Mouse (Mus musculus): Measurements from ENCODE around the gene Crtc1. TPM values are rescaled to one million over a fixed set of nuclear protein-coding genes. Genes with fewer than 3 reads are reported as not detected.

Crtc1 gene
- polyA plus RNA-seq, 1 experiment, result 7.7 TPM

- Histone ChIP-seq H3K9ac (ENCODE audit: low read depth, poor library complexity, severe bottlenecking) (no peak overlapping the region), H3K27me3 (ENCODE audit: control insufficient read depth, insufficient read depth, low read length, poor library complexity, severe bottlenecking) (no peaks in the 10 kb centered on the region), H3K36me3 (ENCODE audit: control insufficient read depth, insufficient read depth, low read length, poor library complexity, severe bottlenecking) (no peaks in the 10 kb centered on the region), H3K4me3 (ENCODE audit: low read depth, low read length) (no peak overlapping the region), H3K9me3 (replicated peaks; ENCODE audit: control insufficient read depth, insufficient read depth, low read length, poor library complexity, severe bottlenecking) (no peaks in the 10 kb centered on the region), H3K27ac (ENCODE audit: insufficient read depth, low read length) (no peak overlapping the region), H3K4me1 (ENCODE audit: control insufficient read depth, insufficient read depth, low read length) (no peaks in the 10 kb centered on the region)
- TF ChIP-seq POLR2A (IDR thresholded peaks at IDR 0.05; ENCODE audit: insufficient read depth, low read length) (no peak), CTCF (IDR thresholded peaks at IDR 0.05; ENCODE audit: low read depth, low read length) (no peak), EP300 (IDR thresholded peaks at IDR 0.05; ENCODE audit: insufficient read depth, low read depth, low read length) (no peak)
Measured at GRCm38 (mm10) chr8:70466305-70466704, 26.9 kb upstream of the Crtc1 start.

DNA sequence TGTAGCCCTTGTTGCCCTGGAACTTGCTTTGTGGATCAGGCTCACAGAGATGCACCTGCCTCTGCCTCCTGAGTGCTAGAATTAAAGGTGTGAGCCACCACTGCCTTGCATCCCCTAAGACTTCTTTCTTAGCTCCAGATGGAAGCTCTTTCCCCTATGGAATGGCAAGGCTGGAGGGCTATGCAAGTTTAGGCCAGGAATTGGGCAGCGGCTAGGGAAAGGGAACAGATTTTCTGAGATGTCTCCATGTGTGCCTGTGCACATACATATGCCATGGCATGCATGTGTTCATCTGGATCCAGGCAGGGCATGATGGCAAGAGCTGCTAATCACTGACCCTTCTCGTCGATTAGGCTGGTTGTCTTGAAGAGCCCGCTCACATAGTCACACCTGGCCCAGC, 26.3 kb upstream of the Crtc1 start:
- no peaks in the 10 kb centered on the region for H3K4me1 ChIP-seq (ENCODE audit: control insufficient read depth, insufficient read depth, low read length)
- no peaks in the 10 kb centered on the region for H3K36me3 ChIP-seq (ENCODE audit: control insufficient read depth, insufficient read depth, low read length, poor library complexity, severe bottlenecking)
- no peak overlapping the region for H3K9ac ChIP-seq (ENCODE audit: low read depth, poor library complexity, severe bottlenecking)
- no peak overlapping the region for H3K27ac ChIP-seq (ENCODE audit: insufficient read depth, low read length)
- no peak for TF ChIP-seq POLR2A (IDR thresholded peaks at IDR 0.05; ENCODE audit: insufficient read depth, low read length)
- TF ChIP-seq CTCF (IDR thresholded peaks at IDR 0.05; ENCODE audit: low read depth, low read length), result no peak
- TF ChIP-seq EP300 (IDR thresholded peaks at IDR 0.05; ENCODE audit: insufficient read depth, low read depth, low read length), result no peak
- H3K4me3 ChIP-seq (ENCODE audit: low read depth, low read length), result no peak overlapping the region
- H3K9me3 ChIP-seq (replicated peaks; ENCODE audit: control insufficient read depth, insufficient read depth, low read length, poor library complexity, severe bottlenecking), result no peaks in the 10 kb centered on the region
- H3K27me3 ChIP-seq (ENCODE audit: control insufficient read depth, insufficient read depth, low read length, poor library complexity, severe bottlenecking), result no peaks in the 10 kb centered on the region

- Histone ChIP-seq H3K4me3 (ENCODE audit: low read depth, low read length) (no peak overlapping the region), H3K36me3 (ENCODE audit: control insufficient read depth, insufficient read depth, low read length, poor library complexity, severe bottlenecking) (no peaks in the 10 kb centered on the region), H3K4me1 (ENCODE audit: control insufficient read depth, insufficient read depth, low read length) (no peaks in the 10 kb centered on the region), H3K27me3 (ENCODE audit: control insufficient read depth, insufficient read depth, low read length, poor library complexity, severe bottlenecking) (no peaks in the 10 kb centered on the region), H3K9me3 (replicated peaks; ENCODE audit: control insufficient read depth, insufficient read depth, low read length, poor library complexity, severe bottlenecking) (no peaks in the 10 kb centered on the region), H3K27ac (ENCODE audit: insufficient read depth, low read length) (no peak overlapping the region), H3K9ac (ENCODE audit: low read depth, poor library complexity, severe bottlenecking) (no peak overlapping the region)
- TF ChIP-seq POLR2A (IDR thresholded peaks at IDR 0.05; ENCODE audit: insufficient read depth, low read length), result no peak
- no peak for TF ChIP-seq CTCF (IDR thresholded peaks at IDR 0.05; ENCODE audit: low read depth, low read length)
- TF ChIP-seq EP300 (IDR thresholded peaks at IDR 0.05; ENCODE audit: insufficient read depth, low read depth, low read length), result no peak
Measured at GRCm38 (mm10) chr8:70464162-70464561, 24.8 kb upstream of the Crtc1 start.

- Histone ChIP-seq H3K36me3 (ENCODE audit: control insufficient read depth, insufficient read depth, low read length, poor library complexity, severe bottlenecking) (no peaks in the 10 kb centered on the region), H3K9ac (ENCODE audit: low read depth, poor library complexity, severe bottlenecking) (no peak overlapping the region), H3K4me3 (ENCODE audit: low read depth, low read length) (no peak overlapping the region), H3K27ac (ENCODE audit: insufficient read depth, low read length) (no peak overlapping the region), H3K4me1 (ENCODE audit: control insufficient read depth, insufficient read depth, low read length) (no peaks in the 10 kb centered on the region), H3K9me3 (replicated peaks; ENCODE audit: control insufficient read depth, insufficient read depth, low read length, poor library complexity, severe bottlenecking) (no peaks in the 10 kb centered on the region), H3K27me3 (ENCODE audit: control insufficient read depth, insufficient read depth, low read length, poor library complexity, severe bottlenecking) (no peaks in the 10 kb centered on the region)
- TF ChIP-seq EP300 (IDR thresholded peaks at IDR 0.05; ENCODE audit: insufficient read depth, low read depth, low read length) (no peak), CTCF (IDR thresholded peaks at IDR 0.05; ENCODE audit: low read depth, low read length) (no peak), POLR2A (IDR thresholded peaks at IDR 0.05; ENCODE audit: insufficient read depth, low read length) (no peak)
Measured at GRCm38 (mm10) chr8:70463306-70463705, 23.9 kb upstream of the Crtc1 start.

DNA sequence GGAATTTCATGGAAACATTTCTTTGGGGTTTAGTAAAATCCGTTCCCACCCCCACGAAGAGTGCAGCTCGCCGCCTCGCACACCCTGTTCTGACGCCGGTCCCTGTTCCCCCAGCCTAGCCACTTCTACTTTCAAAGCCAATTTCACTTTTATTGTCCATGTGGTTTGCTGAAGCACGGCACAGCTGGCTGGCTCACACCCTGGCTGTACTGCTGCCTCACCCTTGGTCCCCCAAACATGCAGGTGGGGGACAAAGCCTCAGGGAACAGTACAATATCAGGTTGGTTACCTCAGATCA, 23.1 kb upstream of the Crtc1 start:
- Histone ChIP-seq H3K9me3 (replicated peaks; ENCODE audit: control insufficient read depth, insufficient read depth, low read length, poor library complexity, severe bottlenecking) (no peaks in the 10 kb centered on the region), H3K27me3 (ENCODE audit: control insufficient read depth, insufficient read depth, low read length, poor library complexity, severe bottlenecking) (no peaks in the 10 kb centered on the region), H3K27ac (ENCODE audit: insufficient read depth, low read length) (no peak overlapping the region), H3K4me3 (ENCODE audit: low read depth, low read length) (no peak overlapping the region), H3K4me1 (ENCODE audit: control insufficient read depth, insufficient read depth, low read length) (no peaks in the 10 kb centered on the region), H3K9ac (ENCODE audit: low read depth, poor library complexity, severe bottlenecking) (no peak overlapping the region), H3K36me3 (ENCODE audit: control insufficient read depth, insufficient read depth, low read length, poor library complexity, severe bottlenecking) (no peaks in the 10 kb centered on the region)
- TF ChIP-seq CTCF (IDR thresholded peaks at IDR 0.05; ENCODE audit: low read depth, low read length), result no peak
- TF ChIP-seq POLR2A (IDR thresholded peaks at IDR 0.05; ENCODE audit: insufficient read depth, low read length), result no peak
- no peak for TF ChIP-seq EP300 (IDR thresholded peaks at IDR 0.05; ENCODE audit: insufficient read depth, low read depth, low read length)

GRCm38 (mm10) chr8:70461765-70462515, 22.6 kb upstream of the Crtc1 start:
- Histone ChIP-seq H3K9ac (ENCODE audit: low read depth, poor library complexity, severe bottlenecking) (no peak overlapping the region), H3K4me1 (ENCODE audit: control insufficient read depth, insufficient read depth, low read length) (no peaks in the 10 kb centered on the region), H3K27ac (ENCODE audit: insufficient read depth, low read length) (no peak overlapping the region), H3K36me3 (ENCODE audit: control insufficient read depth, insufficient read depth, low read length, poor library complexity, severe bottlenecking) (no peaks in the 10 kb centered on the region), H3K27me3 (ENCODE audit: control insufficient read depth, insufficient read depth, low read length, poor library complexity, severe bottlenecking) (no peaks in the 10 kb centered on the region), H3K9me3 (replicated peaks; ENCODE audit: control insufficient read depth, insufficient read depth, low read length, poor library complexity, severe bottlenecking) (no peaks in the 10 kb centered on the region), H3K4me3 (ENCODE audit: low read depth, low read length) (no peak overlapping the region)
- no peak for TF ChIP-seq POLR2A (IDR thresholded peaks at IDR 0.05; ENCODE audit: insufficient read depth, low read length)
- TF ChIP-seq CTCF (IDR thresholded peaks at IDR 0.05; ENCODE audit: low read depth, low read length), result no peak
- no peak for TF ChIP-seq EP300 (IDR thresholded peaks at IDR 0.05; ENCODE audit: insufficient read depth, low read depth, low read length)

Measured in ES-Bruce4 (cell line).